Mouse (Mus musculus) ES-E14 (cell line): ENCODE data around the gene Pls1. TPM values are rescaled to one million over a fixed set of nuclear protein-coding genes. Genes with fewer than 3 reads are reported as not detected.

ENCODE experiments used
- DNase-seq: peaks from one replicate; pipeline ENCODE4 v3.0.0-alpha.2; 2013; ENCODE audit warnings: low read depth, low spot score
- H3K27ac ChIP-seq: 2 replicates; pipeline ENCODE4 v1.5.1; 2012; ENCODE audit warnings: low read depth, mild to moderate bottlenecking, low read length, moderate library complexity, mixed read lengths; ENCODE audit not compliant: poor library complexity, insufficient read depth, severe bottlenecking
- H3K36me3 ChIP-seq: 2 replicates; pipeline ENCODE4 v1.6.1; 2012; ENCODE audit warnings: mild to moderate bottlenecking, low read length, moderate library complexity, mixed read lengths; ENCODE audit not compliant: control insufficient read depth, poor library complexity, insufficient read depth, severe bottlenecking
- H3K4me1 ChIP-seq, 2 experiments: fragments of 150-350 bp in 1 of 2; sonication (generic) in 1 of 2; 2 replicates each; pipeline ENCODE4 v1.6.1; 2012; ENCODE audit warnings: low read length in 2 of 2, mild to moderate bottlenecking in 1 of 2, mixed read lengths in 1 of 2; ENCODE audit not compliant: control insufficient read depth in 2 of 2, insufficient read depth in 2 of 2, poor library complexity in 1 of 2
- H3K4me3 ChIP-seq, 2 experiments: fragments of 150-350 bp in 1 of 2; sonication (generic) in 1 of 2; 2 replicates each; pipeline ENCODE4 v1.5.1; 2012; ENCODE audit warnings: low read length in 2 of 2, low read depth in 1 of 2, mild to moderate bottlenecking in 1 of 2, mixed read lengths in 1 of 2; ENCODE audit not compliant: insufficient read depth in 1 of 2, poor library complexity in 1 of 2, severe bottlenecking in 1 of 2
- H3K9ac ChIP-seq: 2 replicates; pipeline ENCODE4 v1.6.1; 2012; ENCODE audit warnings: low read depth, mild to moderate bottlenecking, low read length, mixed read lengths; ENCODE audit not compliant: poor library complexity, insufficient read depth, severe bottlenecking
- H3K9me3 ChIP-seq: fragments of 150-350 bp; sonication (generic); 2 replicates; pipeline ENCODE4 v1.6.1; 2012; ENCODE audit warnings: low read depth, mild to moderate bottlenecking, low read length; ENCODE audit not compliant: control insufficient read depth, insufficient read depth
- CHD2 ChIP-seq: IDR thresholded peaks from 2 replicates; pipeline ENCODE4 v1.6.1; 2014; ENCODE audit warnings: mild to moderate bottlenecking, low read depth, low read length, inconsistent platforms
- HCFC1 ChIP-seq: IDR thresholded peaks from 2 replicates; pipeline ENCODE4 v1.6.1; 2012; ENCODE audit warnings: low read length, inconsistent platforms, borderline replicate concordance; ENCODE audit not compliant: insufficient read depth
- MAFK ChIP-seq: IDR thresholded peaks from 2 replicates; pipeline ENCODE4 v1.6.1; 2014; ENCODE audit warnings: mild to moderate bottlenecking, low read depth, low read length, inconsistent platforms; ENCODE audit not compliant: insufficient read depth
- ZC3H11A ChIP-seq: IDR thresholded peaks from 2 replicates; pipeline ENCODE4 v1.6.1; 2012; ENCODE audit warnings: low read depth, mild to moderate bottlenecking, inconsistent platforms, low read length, borderline replicate concordance
- ZNF384 ChIP-seq: IDR thresholded peaks from 2 replicates; pipeline ENCODE4 v1.6.1; 2012; ENCODE audit warnings: low read depth, low read length, inconsistent platforms
- in situ Hi-C, 2 experiments: fragments of 600-800 bp; cut with MboI; formaldehyde crosslinking; loops; one replicate each; pipeline ENCODE4 v1.15.1; 2025; ENCODE audit warnings: low sequenced_read_pairs in 2 of 2, inconsistent platforms in 1 of 2; ENCODE audit not compliant: unreplicated experiment in 2 of 2
- total RNA-seq: library from RNA; depleted of rRNA; stranded (reverse); fragments of 300-350 nt; gene quantifications from 2 replicates; pipeline ENCODE4 v1.2.3, GENCODE M21; 2012

Gene Pls1
- total RNA-seq, 1 experiment: 3.0 TPM

- H3K9me3 ChIP-seq: no peaks in the 10 kb centered on the region
- in situ Hi-C loops: no loop called here
- TF ChIP-seq ZNF384 (no peak), CHD2 (no peak), MAFK (no peak), HCFC1 (no peak)
- H3K36me3 ChIP-seq: no peaks in the 10 kb centered on the region
- no peaks in the 10 kb centered on the region for H3K4me1 ChIP-seq
- no peak overlapping the region for H3K4me3 ChIP-seq
- no peak overlapping the region for H3K9ac ChIP-seq
- no peak for DNase-seq
- H3K27ac ChIP-seq: no peak overlapping the region
These were observed 17.5 kb downstream of the Pls1 start for GRCm38 (mm10) chr9:95827565-95827964.

GRCm38 (mm10) chr9:95822531-95822930, 22.6 kb downstream of the Pls1 start:
- Histone ChIP-seq H3K36me3 (no peaks in the 10 kb centered on the region), H3K4me3 (no peak overlapping the region), H3K27ac (no peak overlapping the region), H3K9me3 (no peaks in the 10 kb centered on the region), H3K4me1 (no peaks in the 10 kb centered on the region), H3K9ac (no peak overlapping the region)
- in situ Hi-C loops: no loop called here
- DNase-seq: no peak
- no peak for TF ChIP-seq ZC3H11A
- TF ChIP-seq ZNF384: no peak
- no peak for TF ChIP-seq HCFC1
- no peak for TF ChIP-seq CHD2
- no peak for TF ChIP-seq MAFK

GRCm38 (mm10) chr9:95815706-95816105, 29.4 kb downstream of the Pls1 start:
- no peak overlapping the region for H3K27ac ChIP-seq
- no peak for TF ChIP-seq MAFK
- no peak for TF ChIP-seq HCFC1
- DNase-seq: no peak
- H3K4me1 ChIP-seq: no peaks in the 10 kb centered on the region
- in situ Hi-C loops: no loop called here
- no peak overlapping the region for H3K9ac ChIP-seq
- no peaks in the 10 kb centered on the region for H3K36me3 ChIP-seq
- no peak overlapping the region for H3K4me3 ChIP-seq
- H3K9me3 ChIP-seq: no peaks in the 10 kb centered on the region

- H3K4me3 ChIP-seq: no peak overlapping the region
- DNase-seq: no peak
- no peak for TF ChIP-seq HCFC1
- TF ChIP-seq ZNF384: no peak
- TF ChIP-seq MAFK: no peak
- TF ChIP-seq CHD2: no peak
- H3K9ac ChIP-seq: no peak overlapping the region
- no peak overlapping the region for H3K27ac ChIP-seq
- H3K4me1 ChIP-seq: no peaks in the 10 kb centered on the region
- no peaks in the 10 kb centered on the region for H3K36me3 ChIP-seq
- no peaks in the 10 kb centered on the region for H3K9me3 ChIP-seq
- in situ Hi-C loops: no loop called here
These were observed 30.0 kb downstream of the Pls1 start for GRCm38 (mm10) chr9:95815015-95815673.
